In genomic region chr1:24211621-24212385, GRCm38 (mm10) we compare ENCODE assay signal across 28 mouse cellular contexts. TPM values are rescaled to one million over a fixed set of nuclear protein-coding genes. Genes with fewer than 3 reads are reported as not detected.
DNase-seq lines count a peak whose midpoint lies in the region; ATAC-seq and TF ChIP-seq lines count a peak whose summit lies in the region.
"Had no signal": no experiment of that assay in that cellular context is flagged by ENCODE, and none has a peak within 500 bp of the region (broad histone marks: within the 10 kb centered on the region; RNA-seq: fewer than 3 reads in every experiment).

No protein-coding gene starts in this region.

- H3K36me3 ChIP-seq in embryonic facial prominence, embryonic 14.5 days (ENCODE audit: control insufficient read depth, insufficient read depth, low read length), result peaks cover 10% of the 10 kb centered on the region; the same call in 1 of the 2 replicates
- peaks cover 36% of the 10 kb centered on the region for H3K36me3 ChIP-seq in embryonic facial prominence, embryonic 10.5 days (replicated peaks)
- no peaks in the 10 kb centered on the region for H3K36me3 ChIP-seq in kidney, adult 2 months (ENCODE audit: control insufficient read depth, insufficient read depth, low read length)
- no peaks in the 10 kb centered on the region for H3K36me3 ChIP-seq in kidney, embryonic 15.5 days
- H3K36me3 ChIP-seq: embryonic facial prominence, embryonic 15.5 days; forebrain, embryonic 12.5 days; forebrain, embryonic 15.5 days; G1E had no signal

- TF ChIP-seq CTCF in kidney, adult 2 months (conservative IDR thresholded peaks at IDR 0.05; ENCODE audit: insufficient read depth, insufficient read length, low read depth, low read length), result no peak

- ATAC-seq in embryonic facial prominence, embryonic 14.5 days (ENCODE audit: low read depth), result peak; percentile 75; the same call in 1 of the 2 replicates
- ATAC-seq in kidney, embryonic 15.5 days (replicated peaks; ENCODE audit: low FRiP score), result no peak
- ATAC-seq: CD4-positive, CD25-positive, alpha-beta regulatory T cell, adult 4 months; forebrain, embryonic 15.5 days had no signal

- WGBS in embryonic facial prominence, embryonic 14.5 days, result 46% methylated on average over 9 of the region's 9 CpGs
- 48% methylated on average over 9 of the region's 9 CpGs for WGBS in embryonic facial prominence, embryonic 10.5 days
- WGBS in kidney, adult 2 months, result 59% methylated on average over 9 of the region's 9 CpGs
- 79% methylated on average over 9 of the region's 9 CpGs for WGBS in kidney, embryonic 15.5 days

- no peak for TF ChIP-seq POLR2A in kidney, adult 2 months (IDR thresholded peaks at IDR 0.05; ENCODE audit: low read depth, low read length)

- DNase-seq in embryonic facial prominence, embryonic 14.5 days (ENCODE audit: low spot score), result peak; percentile 43
- no peak for DNase-seq in embryonic facial prominence, embryonic 10.5 days (ENCODE audit: low spot score)
- DNase-seq in kidney, adult 2 months, result no peak
- DNase-seq in Muller cell, postnatal 12 days (ENCODE audit: inconsistent ontology term), result peak; percentile 95
- peak; percentile 74 for DNase-seq in retina, embryonic 14.5 days (ENCODE audit: low spot score)
- DNase-seq in lung, postnatal 14 days, result no peak
- DNase-seq in urinary bladder, postnatal 14 days (ENCODE audit: low spot score), result no peak
- DNase-seq: adrenal gland, adult 8-10 months; adrenal gland, postnatal 14 days; adrenal gland, postnatal 36 days; B cell, adult 2 months; cerebellum, adult 11 months; cerebellum, adult 18-20 months; cerebellum, adult 8-10 months; cerebellum, adult 9-11 months; cerebellum, postnatal 14 days; cerebellum, postnatal 36 days; embryo, embryonic 11 days had no signal

- H3K9ac ChIP-seq in embryonic facial prominence, embryonic 14.5 days (ENCODE audit: low read depth, low read length), result no peak overlapping the region
- no peak overlapping the region for H3K9ac ChIP-seq in kidney, embryonic 15.5 days
- H3K9ac ChIP-seq: embryonic facial prominence, embryonic 12.5 days; embryonic facial prominence, embryonic 15.5 days; forebrain, embryonic 12.5 days; forebrain, embryonic 15.5 days had no signal

- H3K27ac ChIP-seq in embryonic facial prominence, embryonic 14.5 days (replicated peaks; ENCODE audit: low read depth, low read length), result no peak overlapping the region
- no peak overlapping the region for H3K27ac ChIP-seq in embryonic facial prominence, embryonic 10.5 days (replicated peaks)
- H3K27ac ChIP-seq in kidney, adult 2 months (ENCODE audit: insufficient read depth, low read depth, low read length), result peak overlapping the region; percentile 64
- H3K27ac ChIP-seq in kidney, embryonic 15.5 days, result no peak overlapping the region
- H3K27ac ChIP-seq: embryonic facial prominence, embryonic 12.5 days; embryonic facial prominence, embryonic 15.5 days; forebrain, embryonic 10.5 days; forebrain, embryonic 12.5 days; forebrain, embryonic 15.5 days had no signal

- no peaks in the 10 kb centered on the region for H3K27me3 ChIP-seq in embryonic facial prominence, embryonic 14.5 days (replicated peaks; ENCODE audit: control insufficient read depth, insufficient read depth, low read length)
- no peaks in the 10 kb centered on the region for H3K27me3 ChIP-seq in embryonic facial prominence, embryonic 10.5 days (replicated peaks; ENCODE audit: low read depth, poor library complexity, severe bottlenecking)
- H3K27me3 ChIP-seq in kidney, adult 2 months (replicated peaks; ENCODE audit: control insufficient read depth, insufficient read depth, low read length), result no peaks in the 10 kb centered on the region
- H3K27me3 ChIP-seq in kidney, embryonic 15.5 days, result no peaks in the 10 kb centered on the region
- H3K27me3 ChIP-seq: CH12.LX; embryonic facial prominence, embryonic 12.5 days; embryonic facial prominence, embryonic 15.5 days; forebrain, embryonic 12.5 days; forebrain, embryonic 15.5 days had no signal

- no peaks in the 10 kb centered on the region for H3K4me1 ChIP-seq in embryonic facial prominence, embryonic 14.5 days (ENCODE audit: control insufficient read depth, insufficient read depth, low read length)
- no peaks in the 10 kb centered on the region for H3K4me1 ChIP-seq in embryonic facial prominence, embryonic 10.5 days
- H3K4me1 ChIP-seq in kidney, adult 2 months (ENCODE audit: control insufficient read depth, insufficient read depth, low read length), result peaks cover 3% of the 10 kb centered on the region; the same call in 1 of the 2 replicates
- no peaks in the 10 kb centered on the region for H3K4me1 ChIP-seq in kidney, embryonic 15.5 days
- H3K4me1 ChIP-seq: embryonic facial prominence, embryonic 12.5 days; embryonic facial prominence, embryonic 15.5 days; forebrain, embryonic 12.5 days; forebrain, embryonic 15.5 days had no signal

- H3K4me2 ChIP-seq in embryonic facial prominence, embryonic 14.5 days (ENCODE audit: low read depth, low read length), result no peak overlapping the region
- no peak overlapping the region for H3K4me2 ChIP-seq in kidney, embryonic 15.5 days
- H3K4me2 ChIP-seq: embryonic facial prominence, embryonic 12.5 days; embryonic facial prominence, embryonic 15.5 days; forebrain, embryonic 12.5 days; forebrain, embryonic 15.5 days had no signal

- no peak overlapping the region for H3K4me3 ChIP-seq in embryonic facial prominence, embryonic 14.5 days (ENCODE audit: low read depth, low read length)
- H3K4me3 ChIP-seq in embryonic facial prominence, embryonic 10.5 days, result no peak overlapping the region
- no peak overlapping the region for H3K4me3 ChIP-seq in kidney, adult 2 months (ENCODE audit: insufficient read depth, low read depth, low read length)
- no peak overlapping the region for H3K4me3 ChIP-seq in kidney, embryonic 15.5 days (replicated peaks)
- H3K4me3 ChIP-seq: embryonic facial prominence, embryonic 12.5 days; embryonic facial prominence, embryonic 15.5 days; erythroblast, embryonic 14.5 days; forebrain, embryonic 10.5 days; forebrain, embryonic 12.5 days; forebrain, embryonic 15.5 days had no signal

- H3K9me3 ChIP-seq in embryonic facial prominence, embryonic 14.5 days (ENCODE audit: control insufficient read depth, low read length), result peaks cover 4% of the 10 kb centered on the region; the same call in 1 of the 2 replicates
- H3K9me3 ChIP-seq in embryonic facial prominence, embryonic 10.5 days, result no peaks in the 10 kb centered on the region
- no peaks in the 10 kb centered on the region for H3K9me3 ChIP-seq in kidney, embryonic 15.5 days (replicated peaks)
- H3K9me3 ChIP-seq: embryonic facial prominence, embryonic 12.5 days; embryonic facial prominence, embryonic 15.5 days; forebrain, embryonic 12.5 days; forebrain, embryonic 15.5 days; G1E had no signal

RNA-seq across cellular contexts. Expression of gene Col9a1, which starts 34.4 kb away (rescaled TPM):
- 81.9 and 118 TPM in 2 replicates for polyA plus RNA-seq in embryonic facial prominence, embryonic 14.5 days (2014; fragmentation: Nextera tagmentation; extraction: Ambion mirVana)
- 107 and 109 TPM in 2 replicates for polyA plus RNA-seq in embryonic facial prominence, embryonic 10.5 days (2016; fragmentation: Nextera tagmentation; extraction: Ambion mirVana)
- not detected in 2 replicates for polyA plus RNA-seq in kidney, adult 2 months (2012; rRNA removed)
- 8.1 and 12.7 TPM in 2 replicates for polyA plus RNA-seq in kidney, embryonic 15.5 days (2015; fragmentation: Nextera tagmentation; extraction: Ambion mirVana)
- polyA plus RNA-seq: CD4-positive, CD25-positive, alpha-beta regulatory T cell, adult 4 months; G1E had no signal

Comparison
In these comparisons a context has a peak if more than half of its experiments do, and no peak if none do; other contexts are left out.
1. DNase-seq: peak in embryonic facial prominence, embryonic 14.5 days (single experiment), Muller cell, postnatal 12 days (single experiment) and retina, embryonic 14.5 days (single experiment); none in embryonic facial prominence, embryonic 10.5 days (single experiment), kidney, adult 2 months (single experiment), lung, postnatal 14 days (single experiment) and urinary bladder, postnatal 14 days (single experiment).